Mouse (Mus musculus) liver, embryonic 11.5 days (tissue): Measurements from ENCODE around the gene Oit3. TPM values are rescaled to one million over a fixed set of nuclear protein-coding genes. Genes with fewer than 3 reads are reported as not detected.

Experiments
- ATAC-seq: fragments of 200-750 bp; cut with Nextera tagmentation; replicated peaks from 2 replicates; pipeline ENCODE4 v1.8.0; 2017; ENCODE audit warnings: moderate number of reproducible peaks, mild to moderate bottlenecking, moderate TSS enrichment, moderate library complexity; ENCODE audit not compliant: low FRiP score
- DNase-seq: peaks from one replicate; pipeline ENCODE4 v3.0.0-alpha.2; 2017; ENCODE audit warnings: low spot score
- H3K27ac ChIP-seq: fragments of 300-500 bp; sonication (generic); 2 replicates; pipeline ENCODE4 v1.5.1; 2014; ENCODE audit warnings: mild to moderate bottlenecking, low read depth, low read length, control low read depth
- H3K27me3 ChIP-seq: fragments of 300-500 bp; sonication (generic); replicated peaks from 2 replicates; pipeline ENCODE4 v1.6.1; 2014; ENCODE audit warnings: low read length, mixed read lengths; ENCODE audit not compliant: control insufficient read depth, insufficient read depth
- H3K36me3 ChIP-seq: fragments of 300-500 bp; sonication (generic); 2 replicates; pipeline ENCODE4 v1.6.1; 2014; ENCODE audit warnings: mild to moderate bottlenecking, low read length, moderate library complexity, mixed read lengths; ENCODE audit not compliant: control insufficient read depth, insufficient read depth
- H3K4me1 ChIP-seq: fragments of 300-500 bp; sonication (generic); replicated peaks from 2 replicates; pipeline ENCODE4 v1.6.1; 2014; ENCODE audit warnings: low read length, mixed read lengths; ENCODE audit not compliant: control insufficient read depth, insufficient read depth
- H3K4me2 ChIP-seq: fragments of 300-500 bp; sonication (generic); 2 replicates; pipeline ENCODE4 v1.6.1; 2014; ENCODE audit warnings: mild to moderate bottlenecking, control low read depth, moderate library complexity
- H3K4me3 ChIP-seq: fragments of 300-500 bp; sonication (generic); 2 replicates; pipeline ENCODE4 v1.5.1; 2014; ENCODE audit warnings: low read depth, low read length, control low read depth
- H3K9ac ChIP-seq: fragments of 300-500 bp; sonication (generic); 2 replicates; pipeline ENCODE4 v1.6.1; 2014; ENCODE audit warnings: low read depth, low read length, control low read depth
- H3K9me3 ChIP-seq: fragments of 300-500 bp; sonication (generic); 2 replicates; pipeline ENCODE4 v1.6.1; 2016; ENCODE audit warnings: low read length, inconsistent platforms, mixed read lengths; ENCODE audit not compliant: control insufficient read depth
- WGBS: fragments of 180-500 bp; shearing (Covaris S2); extraction: QIAGEN DNeasy Blood & Tissue Kit; methylation state at CpG from one replicate; pipeline ENCODE4 v1.1.7; 2014; 5-methylcytosine and 5-hydroxymethylcytosine counted together
- polyA plus RNA-seq: library from polyadenylated mRNA; unstranded; fragments of >200 nt; fragmentation: Nextera tagmentation; extraction: Ambion mirVana; gene quantifications from 2 replicates; pipeline ENCODE4 v1.2.1, GENCODE M21; 2014

The Oit3 gene
- polyA plus RNA-seq, 1 experiment from 2014 or later = 43.2 TPM

DNA sequence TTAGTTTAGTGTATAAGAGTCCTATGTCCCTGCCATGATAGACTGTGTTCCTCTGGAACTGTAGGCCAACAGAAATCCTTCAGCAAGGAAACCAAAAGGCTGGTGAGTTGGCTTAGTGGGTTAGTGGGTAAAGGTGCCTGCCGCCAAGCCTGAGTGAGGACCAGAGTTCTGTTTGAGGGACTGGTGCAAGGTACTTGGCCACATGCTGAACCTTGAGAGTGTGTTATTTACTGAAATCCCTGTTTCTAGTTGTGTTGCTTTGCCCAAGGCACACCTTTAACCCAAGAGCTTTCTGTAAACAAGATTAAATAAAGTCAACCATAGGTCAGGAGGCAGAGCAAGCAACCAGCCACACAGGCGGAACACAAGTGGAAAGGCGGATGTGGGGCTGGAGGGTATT is 24.0 kb upstream of the Oit3 start:
- H3K27ac ChIP-seq = no peak overlapping the region
- no peaks in the 10 kb centered on the region for H3K4me1 ChIP-seq
- no peak overlapping the region for H3K4me2 ChIP-seq
- ATAC-seq (no peak), DNase-seq (no peak)
- H3K4me3 ChIP-seq = no peak overlapping the region
- 81% methylated on average over 3 of the region's 3 CpGs for WGBS
- peaks cover 4% of the 10 kb centered on the region; the same call in 1 of the 2 replicates for H3K36me3 ChIP-seq
- no peak overlapping the region for H3K9ac ChIP-seq
- no peaks in the 10 kb centered on the region for H3K9me3 ChIP-seq
- H3K27me3 ChIP-seq = no peaks in the 10 kb centered on the region

DNA sequence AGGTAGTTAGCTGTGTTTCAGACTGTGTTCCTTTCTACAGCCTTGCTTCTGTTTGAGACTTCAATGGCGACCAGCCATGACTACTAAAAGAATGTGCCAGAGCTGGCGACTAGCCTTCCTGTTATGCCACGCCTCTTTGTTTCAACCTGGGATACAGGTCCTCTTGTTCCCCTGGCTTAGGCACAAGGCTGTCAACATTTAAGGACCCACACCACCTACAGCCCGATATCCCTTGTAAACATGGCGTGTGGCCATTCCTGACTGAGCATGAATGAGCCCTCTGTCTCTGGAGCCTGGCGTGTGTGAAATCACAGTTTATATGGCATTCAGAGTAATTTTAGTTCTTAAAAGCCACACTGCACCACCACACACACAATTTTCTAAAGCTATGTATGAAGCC is 20.7 kb upstream of the Oit3 start:
- H3K27ac ChIP-seq = no peak overlapping the region
- H3K9me3 ChIP-seq = no peaks in the 10 kb centered on the region
- WGBS = 88% methylated on average over 6 of the region's 6 CpGs
- H3K4me2 ChIP-seq = no peak overlapping the region
- no peaks in the 10 kb centered on the region for H3K27me3 ChIP-seq
- H3K9ac ChIP-seq = no peak overlapping the region
- H3K36me3 ChIP-seq = peaks cover 4% of the 10 kb centered on the region; the same call in 1 of the 2 replicates
- H3K4me1 ChIP-seq = no peaks in the 10 kb centered on the region
- ATAC-seq (no peak), DNase-seq (no peak)
- H3K4me3 ChIP-seq = no peak overlapping the region

DNA sequence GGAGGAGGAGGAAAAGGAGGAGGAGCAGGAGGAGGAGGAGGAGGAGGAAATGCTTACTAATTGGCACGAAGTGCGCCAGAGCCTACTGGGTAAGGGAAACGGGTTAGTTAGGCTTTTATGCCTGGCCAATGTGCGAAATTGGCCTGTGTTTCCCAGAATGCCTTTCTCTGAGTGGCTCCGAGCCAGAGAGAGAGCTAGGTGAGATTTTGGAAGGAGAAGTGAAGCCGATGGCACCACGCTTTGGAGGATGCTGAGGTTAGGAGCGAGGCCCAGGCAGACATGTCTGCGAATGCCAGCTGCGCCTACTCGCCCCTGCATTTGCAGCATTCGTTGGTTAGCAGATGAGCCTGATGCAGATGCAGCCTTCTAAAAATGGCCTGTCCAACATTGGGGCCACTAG is 18.2 kb upstream of the Oit3 start:
- no peak overlapping the region for H3K4me2 ChIP-seq

GRCm38 (mm10) chr10:59454631-59455030 is 13.1 kb upstream of the Oit3 start:
- Histone ChIP-seq H3K27me3 (no peaks in the 10 kb centered on the region), H3K4me2 (no peak overlapping the region), H3K4me1 (no peaks in the 10 kb centered on the region), H3K36me3 (no peaks in the 10 kb centered on the region), H3K27ac (no peak overlapping the region), H3K9me3 (no peaks in the 10 kb centered on the region), H3K4me3 (no peak overlapping the region), H3K9ac (no peak overlapping the region)
- no peak for ATAC-seq
- 95% methylated on average over 15 of the region's 15 CpGs for WGBS
- no peak for DNase-seq

More for the DNA sequence above, 18.2 kb upstream of the Oit3 start:
- WGBS = 87% methylated on average over 12 of the region's 12 CpGs
- ATAC-seq (no peak), DNase-seq (no peak)
- Histone ChIP-seq H3K4me1 (no peaks in the 10 kb centered on the region), H3K4me3 (no peak overlapping the region), H3K27me3 (no peaks in the 10 kb centered on the region), H3K9me3 (no peaks in the 10 kb centered on the region), H3K27ac (no peak overlapping the region), H3K36me3 (no peaks in the 10 kb centered on the region), H3K9ac (no peak overlapping the region)

DNA sequence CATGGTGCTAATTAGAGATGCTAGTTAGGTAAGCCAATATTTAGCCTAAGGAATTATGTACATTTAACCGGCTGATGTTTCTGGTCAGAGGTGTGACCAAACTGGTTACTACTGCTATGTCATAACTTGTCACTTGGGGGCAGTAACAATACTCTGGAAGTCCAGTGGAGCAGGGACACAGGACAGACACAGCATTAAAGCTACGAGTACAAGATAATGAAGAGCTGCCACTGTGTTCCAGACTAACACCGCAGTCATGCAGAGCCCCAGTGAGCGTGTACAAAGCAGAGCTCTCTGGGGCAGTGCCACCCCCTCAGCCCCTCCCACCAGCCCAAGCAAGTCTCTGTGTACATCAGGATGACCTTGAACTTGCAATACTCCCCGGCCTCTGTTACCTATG is 10.3 kb upstream of the Oit3 start:
- no peak overlapping the region for H3K4me3 ChIP-seq
- ATAC-seq = no peak
- no peaks in the 10 kb centered on the region for H3K36me3 ChIP-seq
- no peaks in the 10 kb centered on the region for H3K9me3 ChIP-seq
- no peak overlapping the region for H3K4me2 ChIP-seq
- 50% methylated on average over 5 of the region's 5 CpGs for WGBS
- no peak for DNase-seq
- H3K4me1 ChIP-seq = 0 out of 2 replicates have a peak, but pooled peaks cover 2% of the 10 kb centered on the region
- H3K27me3 ChIP-seq = no peaks in the 10 kb centered on the region
- H3K27ac ChIP-seq = no peak overlapping the region
- no peak overlapping the region for H3K9ac ChIP-seq

- Histone ChIP-seq H3K4me2 (no peak overlapping the region), H3K36me3 (no peaks in the 10 kb centered on the region), H3K9ac (no peak overlapping the region), H3K4me1 (peaks cover 18% of the 10 kb centered on the region), H3K4me3 (no peak overlapping the region), H3K9me3 (no peaks in the 10 kb centered on the region), H3K27ac (no peak overlapping the region), H3K27me3 (no peaks in the 10 kb centered on the region)
- DNase-seq = no peak
- ATAC-seq = no peak
- 53% methylated on average over 9 of the region's 9 CpGs for WGBS
Observed at GRCm38 (mm10) chr10:59447546-59447945, 6.0 kb upstream of the Oit3 start.

GRCm38 (mm10) chr10:59446911-59447437 is 5.4 kb upstream of the Oit3 start:
- 70% methylated on average over 10 of the region's 10 CpGs for WGBS
- ATAC-seq = no peak
- H3K4me1 ChIP-seq = peaks cover 18% of the 10 kb centered on the region
- no peak overlapping the region for H3K9ac ChIP-seq
- no peaks in the 10 kb centered on the region for H3K36me3 ChIP-seq
- H3K27me3 ChIP-seq = no peaks in the 10 kb centered on the region
- no peak overlapping the region for H3K27ac ChIP-seq
- H3K4me3 ChIP-seq = no peak overlapping the region
- DNase-seq = no peak
- H3K4me2 ChIP-seq = no peak overlapping the region
- H3K9me3 ChIP-seq = no peaks in the 10 kb centered on the region

GRCm38 (mm10) chr10:59444635-59445034 is 3.1 kb upstream of the Oit3 start:
- H3K4me1 ChIP-seq = peaks cover 18% of the 10 kb centered on the region
- no peak overlapping the region for H3K27ac ChIP-seq
- DNase-seq (no peak), ATAC-seq (no peak)
- H3K9me3 ChIP-seq = no peaks in the 10 kb centered on the region
- no peak overlapping the region for H3K9ac ChIP-seq
- H3K4me3 ChIP-seq = no peak overlapping the region
- no peaks in the 10 kb centered on the region for H3K36me3 ChIP-seq
- H3K27me3 ChIP-seq = no peaks in the 10 kb centered on the region
- 38% methylated on average over 8 of the region's 8 CpGs for WGBS
- no peak overlapping the region for H3K4me2 ChIP-seq

DNA sequence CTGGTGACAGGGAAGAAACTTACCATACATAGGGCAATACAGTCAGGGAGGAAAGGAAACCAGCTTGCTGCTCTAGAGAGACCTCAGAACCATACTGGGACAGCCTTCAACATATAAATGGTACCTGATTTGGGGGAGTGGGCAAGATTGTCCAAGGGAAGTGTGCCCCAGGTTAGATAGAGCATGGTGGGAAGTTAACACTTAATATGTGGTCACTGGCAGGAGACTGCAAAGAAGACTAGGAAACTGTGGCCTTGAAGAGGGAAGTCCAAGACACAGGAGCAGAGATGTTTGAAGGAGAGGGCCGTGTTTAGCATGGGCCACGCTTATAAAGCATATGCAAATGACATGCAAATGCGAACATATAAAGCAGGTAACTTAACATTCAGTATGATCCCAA is 2.5 kb upstream of the Oit3 start:
- no peak overlapping the region for H3K27ac ChIP-seq
- peaks cover 18% of the 10 kb centered on the region for H3K4me1 ChIP-seq
- H3K36me3 ChIP-seq = no peaks in the 10 kb centered on the region
- H3K4me2 ChIP-seq = no peak overlapping the region
- no peak overlapping the region for H3K4me3 ChIP-seq
- DNase-seq (no peak), ATAC-seq (no peak)
- no peaks in the 10 kb centered on the region for H3K27me3 ChIP-seq
- WGBS = 51% methylated on average over 3 of the region's 3 CpGs
- H3K9me3 ChIP-seq = no peaks in the 10 kb centered on the region
- no peak overlapping the region for H3K9ac ChIP-seq
